Mouse (Mus musculus) intestine, postnatal 0 days (tissue): Measurements from ENCODE around the gene BC030867. TPM values are rescaled to one million over a fixed set of nuclear protein-coding genes. Genes with fewer than 3 reads are reported as not detected.
A peak's percentile ranks its signal among the peaks of the same experiment; 100 is the strongest.

Experiments
- ATAC-seq: fragments of 200-750 bp; cut with Nextera tagmentation; 2 replicates; pipeline ENCODE4 v1.8.0; 2017; ENCODE audit warnings: mild to moderate bottlenecking, moderate TSS enrichment, moderate library complexity
- H3K27ac ChIP-seq: fragments of 300-500 bp; sonication (generic); 2 replicates; pipeline ENCODE4 v1.5.1; 2014; ENCODE audit warnings: mild to moderate bottlenecking, low read depth, low read length, moderate library complexity
- H3K27me3 ChIP-seq: fragments of 300-500 bp; sonication (generic); replicated peaks from 2 replicates; pipeline ENCODE4 v1.6.1; 2014; ENCODE audit warnings: low read length, mixed read lengths; ENCODE audit not compliant: control insufficient read depth, insufficient read depth
- H3K36me3 ChIP-seq: fragments of 300-500 bp; sonication (generic); 2 replicates; pipeline ENCODE4 v1.6.1; 2014; ENCODE audit warnings: mild to moderate bottlenecking, moderate library complexity; ENCODE audit not compliant: control insufficient read depth, insufficient read depth
- H3K4me1 ChIP-seq: fragments of 300-500 bp; sonication (generic); replicated peaks from 2 replicates; pipeline ENCODE4 v1.6.1; 2014; ENCODE audit warnings: antibody characterized with exemption, low read length, mixed read lengths; ENCODE audit not compliant: control insufficient read depth, insufficient read depth
- H3K4me2 ChIP-seq: fragments of 300-500 bp; sonication (generic); replicated peaks from 2 replicates; pipeline ENCODE4 v1.6.1; 2014; ENCODE audit warnings: low read depth, mild to moderate bottlenecking, moderate library complexity
- H3K4me3 ChIP-seq: fragments of 300-500 bp; sonication (generic); 2 replicates; pipeline ENCODE4 v1.5.1; 2014; ENCODE audit warnings: low read depth, low read length
- H3K9ac ChIP-seq: fragments of 300-500 bp; sonication (generic); 2 replicates; pipeline ENCODE4 v1.6.1; 2014; ENCODE audit warnings: mild to moderate bottlenecking, low read depth, low read length
- H3K9me3 ChIP-seq: fragments of 300-500 bp; sonication (generic); 2 replicates; pipeline ENCODE4 v1.6.1; 2016; ENCODE audit warnings: mixed run types; ENCODE audit not compliant: control insufficient read depth
- CTCF ChIP-seq: sonication (generic); IDR thresholded peaks from 2 replicates; pipeline ENCODE4 v1.5.1; 2016; ENCODE audit warnings: low read depth, mild to moderate bottlenecking, control low read depth, antibody characterized with exemption, moderate library complexity
- WGBS: fragments of 180-500 bp; shearing (Covaris S2); extraction: QIAGEN DNeasy Blood & Tissue Kit; methylation state at CpG from one replicate; pipeline ENCODE4 v1.1.7; 2014; 5-methylcytosine and 5-hydroxymethylcytosine counted together
- polyA plus RNA-seq: library from polyadenylated mRNA; unstranded; fragments of >200 nt; fragmentation: Nextera tagmentation; extraction: Ambion mirVana; gene quantifications from 2 replicates; pipeline ENCODE4 v1.2.1, GENCODE M21; 2015

The BC030867 gene
- polyA plus RNA-seq, 1 experiment from 2014 or later = 3.4 TPM

- WGBS = 29% methylated on average over 2 of the region's 2 CpGs
- ATAC-seq = no peak
- H3K4me2 ChIP-seq = no peak overlapping the region
- no peaks in the 10 kb centered on the region for H3K9me3 ChIP-seq
- H3K9ac ChIP-seq = no peak overlapping the region
- no peak overlapping the region for H3K4me3 ChIP-seq
- peaks cover 10% of the 10 kb centered on the region; the same call in 1 of the 2 replicates for H3K4me1 ChIP-seq
- no peak overlapping the region for H3K27ac ChIP-seq
- H3K36me3 ChIP-seq = peaks cover 34% of the 10 kb centered on the region
- peak; percentile 90 for TF ChIP-seq CTCF
- no peaks in the 10 kb centered on the region for H3K27me3 ChIP-seq
Measured at GRCm38 (mm10) chr11:102209742-102210141, 38.9 kb upstream of the BC030867 start.

- WGBS = 68% methylated on average over 3 of the region's 3 CpGs
- no peak overlapping the region for H3K4me3 ChIP-seq
- no peak for TF ChIP-seq CTCF
- H3K4me2 ChIP-seq = no peak overlapping the region
- no peaks in the 10 kb centered on the region for H3K9me3 ChIP-seq
- H3K9ac ChIP-seq = no peak overlapping the region
- ATAC-seq = no peak
- H3K4me1 ChIP-seq = peaks cover 10% of the 10 kb centered on the region; the same call in 1 of the 2 replicates
- H3K27ac ChIP-seq = no peak overlapping the region
- H3K27me3 ChIP-seq = no peaks in the 10 kb centered on the region
- H3K36me3 ChIP-seq = peaks cover 29% of the 10 kb centered on the region
Measured at GRCm38 (mm10) chr11:102210185-102210584, 38.5 kb upstream of the BC030867 start.

GRCm38 (mm10) chr11:102211011-102211410 lies 37.7 kb upstream of the BC030867 start:
- Histone ChIP-seq H3K9ac (no peak overlapping the region), H3K9me3 (no peaks in the 10 kb centered on the region), H3K4me3 (no peak overlapping the region), H3K36me3 (peaks cover 21% of the 10 kb centered on the region), H3K27ac (no peak overlapping the region), H3K4me2 (no peak overlapping the region), H3K4me1 (peaks cover 15% of the 10 kb centered on the region; the same call in 1 of the 2 replicates), H3K27me3 (no peaks in the 10 kb centered on the region)
- no peak for ATAC-seq
- TF ChIP-seq CTCF = no peak
- 39% methylated on average over 5 of the region's 5 CpGs for WGBS

GRCm38 (mm10) chr11:102211936-102212341 lies 36.7 kb upstream of the BC030867 start:
- Histone ChIP-seq H3K27ac (no peak overlapping the region), H3K4me1 (peaks cover 18% of the 10 kb centered on the region; the same call in 1 of the 2 replicates), H3K4me3 (no peak overlapping the region), H3K27me3 (no peaks in the 10 kb centered on the region), H3K36me3 (peaks cover 12% of the 10 kb centered on the region; the same call in 1 of the 2 replicates), H3K9me3 (no peaks in the 10 kb centered on the region), H3K4me2 (no peak overlapping the region), H3K9ac (0 out of 2 replicates have a peak overlapping the region, but pooled peaks have one; percentile 11)
- 65% methylated on average over 18 of the region's 18 CpGs for WGBS
- no peak for TF ChIP-seq CTCF
- no peak for ATAC-seq

GRCm38 (mm10) chr11:102214430-102215156 lies 34.1 kb upstream of the BC030867 start:
- no peak overlapping the region for H3K4me3 ChIP-seq
- WGBS = 64% methylated on average over 10 of the region's 10 CpGs
- no peak for TF ChIP-seq CTCF
- peaks cover 7% of the 10 kb centered on the region; the same call in 1 of the 2 replicates for H3K36me3 ChIP-seq
- H3K9ac ChIP-seq = no peak overlapping the region
- ATAC-seq = no peak
- H3K4me1 ChIP-seq = peaks cover 33% of the 10 kb centered on the region
- H3K9me3 ChIP-seq = no peaks in the 10 kb centered on the region
- H3K4me2 ChIP-seq = 0 out of 2 replicates have a peak overlapping the region, but pooled peaks have one; percentile 21
- no peak overlapping the region for H3K27ac ChIP-seq
- H3K27me3 ChIP-seq = no peaks in the 10 kb centered on the region

- Histone ChIP-seq H3K27me3 (no peaks in the 10 kb centered on the region), H3K27ac (no peak overlapping the region), H3K4me3 (no peak overlapping the region), H3K9me3 (no peaks in the 10 kb centered on the region), H3K4me2 (peak overlapping the region; percentile 44), H3K9ac (no peak overlapping the region), H3K36me3 (peaks cover 7% of the 10 kb centered on the region; the same call in 1 of the 2 replicates), H3K4me1 (peaks cover 41% of the 10 kb centered on the region)
- WGBS = 63% methylated on average over 11 of the region's 11 CpGs
- no peak for ATAC-seq
- no peak for TF ChIP-seq CTCF
Measured at GRCm38 (mm10) chr11:102215511-102215910, 33.2 kb upstream of the BC030867 start.
